Mouse (Mus musculus): ENCODE data around the gene Srcin1. TPM values are rescaled to one million over a fixed set of nuclear protein-coding genes. Genes with fewer than 3 reads are reported as not detected.

The Srcin1 gene
- polyA plus RNA-seq, 1 experiment = 0.03 TPM

DNA sequence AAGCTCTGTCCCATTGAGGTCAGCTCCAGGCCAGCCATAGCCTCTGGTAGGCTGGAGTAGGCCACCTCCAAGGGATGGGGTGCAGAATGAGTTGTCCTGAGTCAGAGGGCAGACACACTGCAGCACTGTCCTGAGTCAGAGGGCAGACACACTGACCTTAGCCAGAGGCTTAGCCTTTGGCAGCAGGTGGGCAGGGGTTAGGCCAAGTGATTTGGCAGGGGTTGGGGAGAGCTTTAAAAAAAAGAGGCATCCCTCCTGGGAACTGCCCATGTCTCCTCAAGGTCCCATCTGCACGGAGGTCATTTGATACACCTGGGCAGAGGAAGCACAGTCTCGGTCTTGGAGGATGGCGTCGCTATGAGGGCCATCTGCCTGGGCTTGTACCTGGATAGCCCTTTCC is 112.0 kb downstream of the Srcin1 start:
- no peak for TF ChIP-seq FLI1 (IDR thresholded peaks at IDR 0.05; ENCODE audit: low read length)
- TF ChIP-seq GATA1 (IDR thresholded peaks at IDR 0.05; ENCODE audit: borderline replicate concordance, low read length) = no peak
- Histone ChIP-seq H3K4me3 (replicated peaks) (no peak overlapping the region), H3K36me3 (replicated peaks; ENCODE audit: low read length) (peaks cover 97% of the 10 kb centered on the region), H3K4me1 (peaks cover 36% of the 10 kb centered on the region), H3K9me3 (no peaks in the 10 kb centered on the region), H3K27me3 (replicated peaks) (no peaks in the 10 kb centered on the region)

GRCm38 (mm10) chr11:97463166-97463565 is 112.8 kb downstream of the Srcin1 start:
- Histone ChIP-seq H3K27me3 (replicated peaks) (no peaks in the 10 kb centered on the region), H3K4me1 (peaks cover 30% of the 10 kb centered on the region), H3K9me3 (no peaks in the 10 kb centered on the region), H3K4me3 (replicated peaks) (no peak overlapping the region), H3K36me3 (replicated peaks; ENCODE audit: low read length) (peaks cover 97% of the 10 kb centered on the region)
- TF ChIP-seq GATA1 (IDR thresholded peaks at IDR 0.05; ENCODE audit: borderline replicate concordance, low read length) (no peak), FLI1 (IDR thresholded peaks at IDR 0.05; ENCODE audit: low read length) (no peak)

GRCm38 (mm10) chr11:97462538-97462937 is 113.4 kb downstream of the Srcin1 start:
- Histone ChIP-seq H3K9me3 (no peaks in the 10 kb centered on the region), H3K36me3 (replicated peaks; ENCODE audit: low read length) (peaks cover 97% of the 10 kb centered on the region), H3K27me3 (replicated peaks) (no peaks in the 10 kb centered on the region), H3K4me1 (peaks cover 27% of the 10 kb centered on the region), H3K4me3 (replicated peaks) (no peak overlapping the region)
- TF ChIP-seq FLI1 (IDR thresholded peaks at IDR 0.05; ENCODE audit: low read length) (no peak), GATA1 (IDR thresholded peaks at IDR 0.05; ENCODE audit: borderline replicate concordance, low read length) (no peak)

DNA sequence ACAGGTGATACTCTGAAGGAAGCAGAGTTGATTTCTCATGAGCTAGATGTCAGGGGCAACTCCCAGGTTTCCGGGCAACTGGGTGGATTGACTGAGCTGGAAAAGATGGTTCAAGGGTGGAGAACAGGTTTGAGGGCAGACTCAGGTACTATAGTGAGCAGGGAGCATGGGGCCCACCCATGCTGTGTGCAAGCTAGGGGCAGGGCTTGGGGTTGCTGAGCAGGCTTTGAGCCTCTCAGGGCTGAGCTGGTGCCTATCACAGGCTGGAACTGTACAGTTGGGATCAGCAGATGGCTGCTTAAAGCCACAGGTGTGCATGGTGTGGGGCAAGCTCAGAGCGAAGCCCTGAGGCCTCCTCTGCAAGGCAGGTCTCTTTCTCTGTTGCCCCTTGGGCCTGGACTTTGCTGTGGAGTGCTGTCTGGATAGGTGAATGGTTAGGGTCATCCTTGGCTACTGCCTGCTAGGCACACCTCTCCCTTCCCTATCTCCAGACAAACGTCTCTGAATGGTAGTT is 114.6 kb downstream of the Srcin1 start:
- H3K4me1 ChIP-seq = peaks cover 34% of the 10 kb centered on the region
- TF ChIP-seq GATA1 (IDR thresholded peaks at IDR 0.05; ENCODE audit: borderline replicate concordance, low read length) = no peak
- no peak for TF ChIP-seq FLI1 (IDR thresholded peaks at IDR 0.05; ENCODE audit: low read length)
- H3K27me3 ChIP-seq (replicated peaks) = no peaks in the 10 kb centered on the region
- no peak overlapping the region for H3K4me3 ChIP-seq (replicated peaks)
- no peaks in the 10 kb centered on the region for H3K9me3 ChIP-seq
- peaks cover 97% of the 10 kb centered on the region for H3K36me3 ChIP-seq (replicated peaks; ENCODE audit: low read length)

Other genes starting within 250 kb of the Srcin1 start
- 0.04 TPM in 1 of 2 replicates, not detected in the other for gene Gpr179, start 224.1 kb downstream of the Srcin1 start, polyA plus RNA-seq (2012; ENCODE audit: insufficient read depth, low replicate concordance)
- gene Socs7, start 213.6 kb downstream of the Srcin1 start, polyA plus RNA-seq (2012; ENCODE audit: insufficient read depth, low replicate concordance) = 0.91 and 1.5 TPM in 2 replicates
- gene Arhgap23, start 160.7 kb downstream of the Srcin1 start, polyA plus RNA-seq (2012; ENCODE audit: insufficient read depth, low replicate concordance) = 85.6 and 94.5 TPM in 2 replicates
- gene 4933428G20Rik, start 75.8 kb downstream of the Srcin1 start, polyA plus RNA-seq (2012; ENCODE audit: insufficient read depth, low replicate concordance) = not detected in 2 replicates
- gene Epop, start 53.5 kb upstream of the Srcin1 start, polyA plus RNA-seq (2012; ENCODE audit: insufficient read depth, low replicate concordance) = 44.1 and 83.5 TPM in 2 replicates
- gene Mllt6, start 87.2 kb upstream of the Srcin1 start, polyA plus RNA-seq (2012; ENCODE audit: insufficient read depth, low replicate concordance) = 8.6 TPM in 2 replicates
- 0.45 TPM in 1 of 2 replicates, not detected in the other for gene Cisd3, start 109.6 kb upstream of the Srcin1 start, polyA plus RNA-seq (2012; ENCODE audit: insufficient read depth, low replicate concordance)
- gene Pcgf2, start 124.3 kb upstream of the Srcin1 start, polyA plus RNA-seq (2012; ENCODE audit: insufficient read depth, low replicate concordance) = 83.4 and 214 TPM in 2 replicates
- 44.4 and 47.3 TPM in 2 replicates for gene Psmb3, start 127.2 kb upstream of the Srcin1 start, polyA plus RNA-seq (2012; ENCODE audit: insufficient read depth, low replicate concordance)
- 31.7 and 36.8 TPM in 2 replicates for gene Pip4k2b, start 168.5 kb upstream of the Srcin1 start, polyA plus RNA-seq (2012; ENCODE audit: insufficient read depth, low replicate concordance)
- 2.6 and 14.6 TPM in 2 replicates for gene Cwc25, start 190.4 kb upstream of the Srcin1 start, polyA plus RNA-seq (2012; ENCODE audit: insufficient read depth, low replicate concordance)
- not detected in 2 replicates for gene 1700001P01Rik, start 199.7 kb upstream of the Srcin1 start, polyA plus RNA-seq (2012; ENCODE audit: insufficient read depth, low replicate concordance)
- gene Rpl23, start 206.3 kb upstream of the Srcin1 start, polyA plus RNA-seq (2012; ENCODE audit: insufficient read depth, low replicate concordance) = 25.9 and 294 TPM in 2 replicates
- 51.2 and 77.7 TPM in 2 replicates for gene Lasp1, start 222.8 kb upstream of the Srcin1 start, polyA plus RNA-seq (2012; ENCODE audit: insufficient read depth, low replicate concordance)